Mouse (Mus musculus): Measurements from ENCODE around the gene Gkn1.

- TF ChIP-seq POLR2A (IDR thresholded peaks at IDR 0.05; ENCODE audit: borderline replicate concordance, extremely low read depth, low read depth, low read length) (no peak), CTCF (IDR thresholded peaks at IDR 0.05; ENCODE audit: insufficient read depth, low read length) (no peak)
These were observed 38.0 kb downstream of the Gkn1 start for GRCm38 (mm10) chr6:87312761-87313160.

All from lung, adult 2 months (tissue).